Mouse (Mus musculus): Measurements from ENCODE around the gene Ky. TPM values are rescaled to one million over a fixed set of nuclear protein-coding genes. Genes with fewer than 3 reads are reported as not detected.

Ky gene
- 0.18 and 0.44 TPM in 2 replicates for polyA plus RNA-seq (2014; fragmentation: Nextera tagmentation; extraction: Ambion mirVana)

DNA sequence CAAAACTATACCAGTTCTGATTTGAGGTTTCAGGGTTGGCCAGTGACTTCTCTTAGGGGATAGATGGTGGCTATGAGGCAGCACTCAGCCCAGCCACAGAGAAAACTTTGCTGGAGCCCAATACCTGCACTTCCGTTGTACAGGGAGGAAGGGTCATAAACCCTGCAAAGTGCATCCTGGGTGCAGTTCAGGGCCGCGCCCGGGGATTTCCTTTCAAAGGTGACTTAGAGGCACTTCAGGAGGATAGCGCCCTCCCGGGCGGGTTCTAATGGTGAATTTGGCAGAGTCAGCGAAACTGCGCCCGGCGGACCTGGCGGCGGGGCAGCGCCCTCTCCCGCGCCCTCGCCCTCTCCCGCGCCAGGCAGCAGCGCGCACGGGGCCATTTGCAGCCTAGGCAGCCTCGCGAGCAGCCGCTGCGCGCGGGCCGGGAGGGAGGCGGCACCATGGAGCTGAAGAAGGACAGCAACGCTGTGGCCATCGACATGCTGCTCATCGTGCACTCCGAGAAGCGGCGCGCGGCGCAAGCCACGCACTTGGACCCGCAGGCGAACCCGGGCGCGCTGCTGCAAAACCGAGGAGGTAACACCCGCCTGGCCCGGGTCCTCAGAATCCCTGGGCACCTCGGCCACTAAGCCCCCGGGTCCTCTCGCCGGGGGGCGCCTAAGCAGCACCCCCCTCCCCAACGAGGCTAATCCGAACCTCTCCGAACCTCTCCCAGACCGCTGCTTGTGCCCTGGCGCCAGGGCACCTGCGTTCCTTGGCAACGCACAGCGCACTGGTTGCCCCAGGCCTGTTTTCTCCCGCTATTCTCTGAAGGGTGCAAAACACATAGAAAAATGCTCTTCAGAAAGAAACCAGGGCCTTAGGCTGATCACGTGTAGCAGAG is at the start of gene Ky:
Gene Ky (plus strand): TSS at position 51 of the 886 bp plus-strand sequence.
- Histone ChIP-seq H3K27me3 (ENCODE audit: control insufficient read depth, insufficient read depth, low read length) (peaks cover 27% of the 10 kb centered on the region), H3K9ac (ENCODE audit: low read length) (peak within 1 kb of the TSS; percentile 48), H3K27ac (ENCODE audit: low read depth, low read length) (no peak within 1 kb of the TSS), H3K4me3 (ENCODE audit: low read depth, low read length) (peak within 1 kb of the TSS; percentile 37), H3K4me1 (ENCODE audit: control insufficient read depth, insufficient read depth, low read length) (peaks cover 4% of the 10 kb centered on the region), H3K4me2 (peak within 1 kb of the TSS; percentile 84), H3K36me3 (ENCODE audit: control insufficient read depth, insufficient read depth, low read length) (no peaks in the 10 kb centered on the region), H3K9me3 (ENCODE audit: control insufficient read depth, low read length) (no peaks in the 10 kb centered on the region)
- DNase-seq (ENCODE audit: low spot score, missing footprints): peak; percentile 92
- 0 out of 2 replicates have a peak, but pooled peaks have one; percentile 58 for ATAC-seq (ENCODE audit: low FRiP score)
- 1% methylated on average over 63 of the region's 63 CpGs for WGBS

DNA sequence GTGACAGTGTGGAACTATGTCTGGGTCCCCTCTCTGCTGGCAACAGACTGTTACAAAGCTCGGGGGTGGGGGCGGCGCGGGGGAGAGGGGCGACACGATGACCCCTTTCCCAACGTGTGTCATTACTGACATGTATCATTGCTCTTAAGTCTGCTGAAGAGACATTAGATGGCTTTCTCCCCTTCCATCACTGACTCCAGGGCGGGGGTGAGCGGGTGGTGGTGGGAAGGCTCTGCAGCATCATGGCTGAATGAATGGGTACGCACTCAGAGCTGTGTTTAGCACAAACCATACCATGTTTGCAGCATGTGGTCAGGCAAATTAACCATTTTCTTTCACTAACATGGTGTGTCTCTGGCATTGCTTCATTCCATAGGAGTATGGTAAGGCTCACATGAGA is 43.3 kb upstream of the Ky start:
- Histone ChIP-seq H3K4me3 (ENCODE audit: low read depth, low read length) (no peak overlapping the region), H3K9me3 (ENCODE audit: control insufficient read depth, low read length) (no peaks in the 10 kb centered on the region), H3K27me3 (ENCODE audit: control insufficient read depth, insufficient read depth, low read length) (no peaks in the 10 kb centered on the region), H3K9ac (ENCODE audit: low read length) (no peak overlapping the region), H3K36me3 (ENCODE audit: control insufficient read depth, insufficient read depth, low read length) (no peaks in the 10 kb centered on the region), H3K4me2 (no peak overlapping the region), H3K27ac (ENCODE audit: low read depth, low read length) (no peak overlapping the region), H3K4me1 (ENCODE audit: control insufficient read depth, insufficient read depth, low read length) (no peaks in the 10 kb centered on the region)
- ATAC-seq (ENCODE audit: low FRiP score) (no peak), DNase-seq (ENCODE audit: low spot score, missing footprints) (no peak)
- WGBS: 94% methylated on average over 10 of the region's 10 CpGs

DNA sequence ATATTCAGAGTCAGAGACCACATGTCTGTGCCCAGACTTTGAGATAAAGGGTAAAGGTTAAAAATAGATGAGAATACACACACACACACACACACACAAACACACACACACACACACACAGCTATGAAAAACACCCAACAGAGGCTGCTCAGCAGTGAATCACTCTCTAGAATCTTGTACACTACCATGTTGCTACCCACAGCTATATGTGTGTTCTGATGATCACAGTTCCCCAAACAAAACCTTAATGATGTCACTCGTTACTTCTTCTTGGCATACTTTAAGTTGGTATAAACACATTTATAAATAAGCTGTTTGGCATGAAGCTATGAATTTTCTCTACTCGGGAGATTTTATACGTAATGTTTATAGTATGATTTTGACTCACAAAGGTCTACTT is 40.5 kb upstream of the Ky start:
- H3K27me3 ChIP-seq (ENCODE audit: control insufficient read depth, insufficient read depth, low read length): no peaks in the 10 kb centered on the region
- H3K36me3 ChIP-seq (ENCODE audit: control insufficient read depth, insufficient read depth, low read length): no peaks in the 10 kb centered on the region
- no peak overlapping the region for H3K4me3 ChIP-seq (ENCODE audit: low read depth, low read length)
- H3K4me2 ChIP-seq: no peak overlapping the region
- 91% methylated on average over 3 of the region's 3 CpGs for WGBS
- ATAC-seq (ENCODE audit: low FRiP score): no peak
- no peak overlapping the region for H3K27ac ChIP-seq (ENCODE audit: low read depth, low read length)
- H3K9me3 ChIP-seq (ENCODE audit: control insufficient read depth, low read length): no peaks in the 10 kb centered on the region
- no peak overlapping the region for H3K9ac ChIP-seq (ENCODE audit: low read length)
- no peaks in the 10 kb centered on the region for H3K4me1 ChIP-seq (ENCODE audit: control insufficient read depth, insufficient read depth, low read length)
- DNase-seq (ENCODE audit: low spot score, missing footprints): no peak

DNA sequence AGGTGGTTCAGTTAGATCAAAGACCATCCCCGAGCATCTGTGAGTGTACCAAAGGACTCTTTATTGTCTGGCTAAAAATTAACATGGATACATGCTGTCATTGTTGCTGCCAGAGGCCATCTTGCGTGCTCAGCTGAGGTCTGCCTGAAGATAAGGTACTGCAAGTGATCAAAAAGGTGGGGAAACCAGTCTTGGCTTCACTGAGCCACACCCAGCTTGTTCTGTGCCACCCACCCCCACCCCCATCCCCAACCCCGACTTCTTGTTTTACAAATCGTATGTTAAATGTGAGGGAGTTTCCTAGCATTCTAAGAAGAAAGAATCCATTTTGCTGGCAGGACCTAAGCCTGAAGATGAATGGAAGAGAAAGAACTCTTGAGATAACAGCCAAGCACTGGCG is 39.8 kb upstream of the Ky start:
- 78% methylated on average over 5 of the region's 5 CpGs for WGBS
- Histone ChIP-seq H3K9me3 (ENCODE audit: control insufficient read depth, low read length) (no peaks in the 10 kb centered on the region), H3K36me3 (ENCODE audit: control insufficient read depth, insufficient read depth, low read length) (no peaks in the 10 kb centered on the region), H3K9ac (ENCODE audit: low read length) (no peak overlapping the region), H3K4me2 (no peak overlapping the region), H3K27ac (ENCODE audit: low read depth, low read length) (no peak overlapping the region), H3K4me3 (ENCODE audit: low read depth, low read length) (no peak overlapping the region), H3K27me3 (ENCODE audit: control insufficient read depth, insufficient read depth, low read length) (no peaks in the 10 kb centered on the region), H3K4me1 (ENCODE audit: control insufficient read depth, insufficient read depth, low read length) (no peaks in the 10 kb centered on the region)
- ATAC-seq (ENCODE audit: low FRiP score) (no peak), DNase-seq (ENCODE audit: low spot score, missing footprints) (no peak)

DNA sequence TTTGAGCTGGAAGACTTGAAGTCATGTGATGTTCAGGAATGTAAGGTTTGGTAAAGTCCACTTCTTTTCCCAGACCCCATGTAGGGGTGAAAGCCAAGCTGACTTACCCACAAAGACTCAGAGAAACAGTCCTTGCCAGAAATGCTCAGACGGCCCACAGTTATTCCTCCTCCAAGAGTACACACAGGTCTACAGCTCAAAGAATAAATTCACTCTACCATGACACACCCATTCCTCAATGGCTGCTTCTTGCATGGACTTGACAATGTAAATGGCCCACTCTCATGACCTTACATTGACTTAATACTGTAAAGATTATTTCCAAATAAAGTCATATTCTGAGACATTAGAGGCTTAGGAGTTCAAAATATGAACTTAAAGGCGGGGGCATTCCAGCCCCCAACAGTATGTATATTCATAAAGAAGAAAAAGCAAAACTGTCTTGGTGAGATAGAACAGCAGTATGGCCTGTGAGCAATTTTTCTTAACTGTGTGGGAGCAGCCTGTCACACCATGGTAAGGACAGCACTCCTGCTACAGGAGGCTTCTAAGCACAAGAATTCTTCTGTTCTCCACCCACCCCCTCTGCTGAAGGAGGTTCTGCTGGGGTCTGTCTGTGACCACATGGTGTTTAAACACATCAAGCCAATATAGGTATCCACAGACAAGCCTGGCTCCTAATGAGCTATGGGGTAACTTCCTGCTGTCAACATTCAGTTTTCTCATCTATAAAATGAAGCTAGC is 35.3 kb upstream of the Ky start:
- H3K36me3 ChIP-seq (ENCODE audit: control insufficient read depth, insufficient read depth, low read length): no peaks in the 10 kb centered on the region
- no peak overlapping the region for H3K27ac ChIP-seq (ENCODE audit: low read depth, low read length)
- no peaks in the 10 kb centered on the region for H3K27me3 ChIP-seq (ENCODE audit: control insufficient read depth, insufficient read depth, low read length)
- 90% methylated on average over 2 of the region's 2 CpGs for WGBS
- no peak for DNase-seq (ENCODE audit: low spot score, missing footprints)
- H3K4me2 ChIP-seq: no peak overlapping the region
- H3K9me3 ChIP-seq (ENCODE audit: control insufficient read depth, low read length): no peaks in the 10 kb centered on the region
- no peaks in the 10 kb centered on the region for H3K4me1 ChIP-seq (ENCODE audit: control insufficient read depth, insufficient read depth, low read length)
- H3K4me3 ChIP-seq (ENCODE audit: low read depth, low read length): no peak overlapping the region
- H3K9ac ChIP-seq (ENCODE audit: low read length): no peak overlapping the region
- ATAC-seq (ENCODE audit: low FRiP score): no peak

DNA sequence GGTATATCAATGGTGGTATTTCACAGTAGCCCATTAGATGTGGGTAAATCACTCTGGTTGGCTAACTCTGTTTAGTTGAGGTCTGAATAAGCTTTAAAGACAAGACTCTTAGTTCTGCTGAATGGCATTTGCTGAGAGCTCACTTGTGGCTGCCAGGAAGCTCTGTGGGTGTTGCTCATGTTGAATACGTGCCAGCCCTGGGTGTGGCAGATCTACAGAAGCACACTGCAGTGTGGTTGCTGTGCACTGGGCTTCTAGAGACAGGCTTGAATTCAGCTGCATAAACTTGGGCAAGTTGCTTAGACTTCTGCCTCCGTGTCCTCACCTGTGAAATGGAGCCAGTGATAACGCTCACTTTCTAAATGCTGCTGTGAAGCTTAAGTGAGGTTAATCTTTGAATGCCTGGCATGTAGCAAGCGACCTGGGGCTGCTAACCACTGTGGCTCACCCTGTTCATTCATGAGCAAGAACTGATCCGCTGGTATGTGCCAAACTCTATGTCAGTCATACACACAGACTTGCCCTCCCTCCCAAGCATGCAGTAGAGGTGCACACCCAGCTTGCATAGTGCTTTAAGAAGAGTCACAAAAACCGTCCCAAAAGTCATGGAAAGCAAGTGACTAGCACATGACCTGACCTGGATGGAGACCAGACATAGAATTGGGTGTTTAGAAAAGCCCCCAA is 27.6 kb upstream of the Ky start:
- no peaks in the 10 kb centered on the region for H3K4me1 ChIP-seq (ENCODE audit: control insufficient read depth, insufficient read depth, low read length)
- no peak overlapping the region for H3K4me2 ChIP-seq
- no peak overlapping the region for H3K9ac ChIP-seq (ENCODE audit: low read length)
- H3K36me3 ChIP-seq (ENCODE audit: control insufficient read depth, insufficient read depth, low read length): no peaks in the 10 kb centered on the region
- H3K9me3 ChIP-seq (ENCODE audit: control insufficient read depth, low read length): no peaks in the 10 kb centered on the region
- H3K27me3 ChIP-seq (ENCODE audit: control insufficient read depth, insufficient read depth, low read length): no peaks in the 10 kb centered on the region
- 91% methylated on average over 6 of the region's 6 CpGs for WGBS
- DNase-seq (ENCODE audit: low spot score, missing footprints) (no peak), ATAC-seq (ENCODE audit: low FRiP score) (no peak)
- H3K4me3 ChIP-seq (ENCODE audit: low read depth, low read length): no peak overlapping the region
- no peak overlapping the region for H3K27ac ChIP-seq (ENCODE audit: low read depth, low read length)

DNA sequence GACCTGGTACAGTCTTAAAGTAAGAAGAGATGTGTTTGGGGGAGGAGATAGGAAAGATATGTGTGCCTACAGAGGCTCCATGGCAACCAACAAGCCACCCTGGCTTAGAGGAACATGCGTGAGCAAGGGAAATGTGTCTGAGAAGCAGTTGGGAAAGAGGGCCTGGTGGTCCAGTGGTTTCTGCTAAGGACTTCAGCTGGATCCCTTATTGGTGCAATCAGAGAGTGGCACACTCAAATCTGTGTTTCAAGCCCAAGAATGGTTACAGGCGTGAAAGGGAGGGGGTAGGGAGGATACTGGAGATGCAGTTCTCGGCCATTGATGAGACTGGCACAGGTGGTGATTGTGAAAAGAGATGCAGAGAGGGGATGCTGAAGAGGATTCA is 27.1 kb upstream of the Ky start:
- Histone ChIP-seq H3K36me3 (ENCODE audit: control insufficient read depth, insufficient read depth, low read length) (no peaks in the 10 kb centered on the region), H3K9ac (ENCODE audit: low read length) (no peak overlapping the region), H3K4me3 (ENCODE audit: low read depth, low read length) (no peak overlapping the region), H3K4me2 (no peak overlapping the region), H3K27ac (ENCODE audit: low read depth, low read length) (no peak overlapping the region), H3K27me3 (ENCODE audit: control insufficient read depth, insufficient read depth, low read length) (no peaks in the 10 kb centered on the region), H3K4me1 (ENCODE audit: control insufficient read depth, insufficient read depth, low read length) (no peaks in the 10 kb centered on the region), H3K9me3 (ENCODE audit: control insufficient read depth, low read length) (no peaks in the 10 kb centered on the region)
- ATAC-seq (ENCODE audit: low FRiP score) (no peak), DNase-seq (ENCODE audit: low spot score, missing footprints) (no peak)
- WGBS: 84% methylated on average over 3 of the region's 3 CpGs

DNA sequence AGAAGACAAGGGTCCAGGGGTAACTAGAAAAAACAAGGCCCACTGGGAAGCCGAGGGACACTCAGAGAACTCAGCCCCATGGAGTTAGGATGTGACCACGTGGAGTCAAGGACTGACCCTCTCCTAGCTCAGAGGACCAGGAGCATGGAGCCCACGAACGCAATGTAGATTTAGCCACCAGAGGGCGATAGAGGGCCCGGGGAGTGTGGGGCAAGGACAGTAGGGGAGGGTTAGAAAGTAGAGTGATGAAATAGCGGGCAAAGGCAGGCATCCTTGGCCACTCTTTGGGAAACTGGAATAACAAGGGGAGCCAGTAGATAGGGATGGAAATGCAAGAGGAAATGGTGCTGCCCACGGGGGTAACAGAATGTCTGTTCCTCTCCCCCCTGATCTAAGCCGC is 26.5 kb upstream of the Ky start:
- H3K4me2 ChIP-seq: no peak overlapping the region
- no peak overlapping the region for H3K9ac ChIP-seq (ENCODE audit: low read length)
- WGBS: 52% methylated on average over 9 of the region's 9 CpGs
- no peak overlapping the region for H3K4me3 ChIP-seq (ENCODE audit: low read depth, low read length)
- ATAC-seq (ENCODE audit: low FRiP score) (no peak), DNase-seq (ENCODE audit: low spot score, missing footprints) (no peak)
- no peaks in the 10 kb centered on the region for H3K27me3 ChIP-seq (ENCODE audit: control insufficient read depth, insufficient read depth, low read length)
- no peaks in the 10 kb centered on the region for H3K4me1 ChIP-seq (ENCODE audit: control insufficient read depth, insufficient read depth, low read length)
- H3K27ac ChIP-seq (ENCODE audit: low read depth, low read length): no peak overlapping the region
- no peaks in the 10 kb centered on the region for H3K36me3 ChIP-seq (ENCODE audit: control insufficient read depth, insufficient read depth, low read length)
- H3K9me3 ChIP-seq (ENCODE audit: control insufficient read depth, low read length): no peaks in the 10 kb centered on the region

Data from midbrain, embryonic 11.5 days (tissue).